Comparison of ENCODE assay signal across 13 mouse cellular contexts in the genomic region with DNA sequence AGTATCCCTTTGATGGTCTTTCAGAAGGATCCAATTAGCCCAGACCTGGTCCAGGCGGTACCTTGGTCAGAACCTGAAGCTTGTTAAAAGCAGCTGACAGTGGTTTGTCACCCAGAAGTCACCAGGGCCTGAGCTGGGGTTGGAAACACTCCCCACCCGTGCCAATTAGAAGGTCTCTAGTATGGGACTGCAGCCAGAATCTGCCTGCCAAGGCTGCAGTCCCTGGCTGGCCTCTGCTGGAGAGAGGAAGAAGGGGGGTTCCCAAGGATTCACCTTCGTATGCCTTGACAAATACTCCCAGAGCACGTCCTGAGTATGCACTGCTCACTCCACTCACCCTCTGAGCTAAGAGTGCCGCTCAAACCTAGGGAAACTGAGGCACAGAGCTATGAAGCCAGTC. TPM values are rescaled to one million over a fixed set of nuclear protein-coding genes. Genes with fewer than 3 reads are reported as not detected.
A peak's percentile ranks its signal among the peaks of the same experiment; 100 is the strongest.
DNase-seq lines count a peak whose midpoint lies in the region; ATAC-seq and TF ChIP-seq lines count a peak whose summit lies in the region.
"Had no signal": no experiment of that assay in that cellular context is flagged by ENCODE, and none has a peak within 500 bp of the region (broad histone marks: within the 10 kb centered on the region; RNA-seq: fewer than 3 reads in every experiment).

No protein-coding gene starts in this region.

- no peak for ATAC-seq in hindbrain, postnatal 0 days
- ATAC-seq in hindbrain, embryonic 14.5 days (ENCODE audit: low FRiP score): no peak
- 0 out of 2 replicates have a peak, but pooled peaks have one; percentile 12 for ATAC-seq in forebrain, embryonic 15.5 days (replicated peaks)

- 54% methylated on average over 5 of the region's 5 CpGs for WGBS in hindbrain, postnatal 0 days
- 62% methylated on average over 5 of the region's 5 CpGs for WGBS in hindbrain, embryonic 14.5 days
- WGBS in forebrain, embryonic 15.5 days: 42% methylated on average over 5 of the region's 5 CpGs

- peak; percentile 69 to 71 for DNase-seq in cerebellum, postnatal 10 days
- DNase-seq in cerebellum, postnatal 4 days (ENCODE audit: low spot score in 2 of 2): no peak
- peak; percentile 68 for DNase-seq in hindbrain, postnatal 0 days (ENCODE audit: low spot score)
- no peak for DNase-seq in hindbrain, embryonic 14.5 days (ENCODE audit: low spot score)
- DNase-seq in NIH3T3 (ENCODE audit: low read depth): peak; percentile 38
- DNase-seq in frontal cortex, postnatal 36 days (ENCODE audit: low spot score in 2 of 2): no peak
- DNase-seq in cerebellum, postnatal 25 days: no peak
- DNase-seq: cerebellum, postnatal 36 days; thymus, adult 18-20 months had no signal

- H3K4me2 ChIP-seq in hindbrain, postnatal 0 days (ENCODE audit: low read depth, low read length): no peak overlapping the region
- no peak overlapping the region for H3K4me2 ChIP-seq in hindbrain, embryonic 14.5 days (replicated peaks)
- no peak overlapping the region for H3K4me2 ChIP-seq in forebrain, embryonic 15.5 days (replicated peaks)
- H3K4me2 ChIP-seq: liver, embryonic 15.5 days had no signal

- H3K27ac ChIP-seq in hindbrain, postnatal 0 days: no peak overlapping the region
- no peak overlapping the region for H3K27ac ChIP-seq in hindbrain, embryonic 14.5 days
- no peak overlapping the region; the same call in 1 of the 2 replicates for H3K27ac ChIP-seq in forebrain, embryonic 15.5 days (replicated peaks)
- H3K27ac ChIP-seq: kidney, postnatal 0 days; liver, embryonic 15.5 days; macrophage had no signal

- H3K4me3 ChIP-seq in hindbrain, postnatal 0 days (ENCODE audit: low read length): no peak overlapping the region
- no peak overlapping the region for H3K4me3 ChIP-seq in hindbrain, embryonic 14.5 days (replicated peaks; ENCODE audit: low read length)
- no peak overlapping the region for H3K4me3 ChIP-seq in forebrain, embryonic 15.5 days
- H3K4me3 ChIP-seq: liver, embryonic 15.5 days had no signal

- TF ChIP-seq CTCF in hindbrain, postnatal 0 days (IDR thresholded peaks at IDR 0.05; ENCODE audit: low read depth): peak; percentile 37

- no peaks in the 10 kb centered on the region for H3K27me3 ChIP-seq in hindbrain, postnatal 0 days (ENCODE audit: insufficient read depth, low read length)
- H3K27me3 ChIP-seq in hindbrain, embryonic 14.5 days (ENCODE audit: control insufficient read depth, insufficient read depth, low read length): no peaks in the 10 kb centered on the region
- no peaks in the 10 kb centered on the region for H3K27me3 ChIP-seq in forebrain, embryonic 15.5 days
- H3K27me3 ChIP-seq: liver, embryonic 15.5 days had no signal

- no peaks in the 10 kb centered on the region for H3K36me3 ChIP-seq in hindbrain, postnatal 0 days (ENCODE audit: insufficient read depth, low read length)
- no peaks in the 10 kb centered on the region for H3K36me3 ChIP-seq in hindbrain, embryonic 14.5 days (replicated peaks; ENCODE audit: control insufficient read depth, insufficient read depth)
- no peaks in the 10 kb centered on the region for H3K36me3 ChIP-seq in forebrain, embryonic 15.5 days
- H3K36me3 ChIP-seq: liver, embryonic 15.5 days had no signal

- H3K9me3 ChIP-seq in hindbrain, postnatal 0 days (ENCODE audit: low read length): no peaks in the 10 kb centered on the region
- H3K9me3 ChIP-seq in hindbrain, embryonic 14.5 days (ENCODE audit: control insufficient read depth, low read length): no peaks in the 10 kb centered on the region
- H3K9me3 ChIP-seq in forebrain, embryonic 15.5 days: no peaks in the 10 kb centered on the region
- H3K9me3 ChIP-seq: liver, embryonic 15.5 days had no signal

- H3K4me1 ChIP-seq in hindbrain, postnatal 0 days (ENCODE audit: insufficient read depth, low read length): peaks cover 19% of the 10 kb centered on the region; the same call in 1 of the 2 replicates
- peaks cover 36% of the 10 kb centered on the region for H3K4me1 ChIP-seq in hindbrain, embryonic 14.5 days (replicated peaks; ENCODE audit: control insufficient read depth, insufficient read depth, low read length)
- peaks cover 48% of the 10 kb centered on the region for H3K4me1 ChIP-seq in forebrain, embryonic 15.5 days

- no peak overlapping the region for H3K9ac ChIP-seq in hindbrain, postnatal 0 days (replicated peaks; ENCODE audit: low read length)
- no peak overlapping the region for H3K9ac ChIP-seq in hindbrain, embryonic 14.5 days
- no peak overlapping the region for H3K9ac ChIP-seq in forebrain, embryonic 15.5 days (replicated peaks)
- H3K9ac ChIP-seq: liver, embryonic 15.5 days had no signal

RNA-seq across cellular contexts. Expression of gene Rtl6, which starts 34.6 kb away (rescaled TPM):
- 77.9 and 80.7 TPM in 2 replicates for total RNA-seq in hindbrain, postnatal 0 days (2014; rRNA removed)
- 39.1 and 39.9 TPM in 2 replicates for polyA plus RNA-seq in hindbrain, postnatal 0 days (2015; fragmentation: Nextera tagmentation; extraction: Ambion mirVana)
- 37.2 and 40.1 TPM in 2 replicates for polyA plus RNA-seq in hindbrain, embryonic 14.5 days (2014; fragmentation: Nextera tagmentation; extraction: Ambion mirVana)
- 65.1 and 68.2 TPM in 2 replicates for polyA plus RNA-seq in forebrain, embryonic 15.5 days (2015; fragmentation: Nextera tagmentation; extraction: Ambion mirVana)

Comparison
In these comparisons a context has a peak if more than half of its experiments do, and no peak if none do; other contexts are left out.
1. DNase-seq: peak in cerebellum, postnatal 10 days (2 of 2), hindbrain, postnatal 0 days (single experiment) and NIH3T3 (single experiment); none in cerebellum, postnatal 4 days (0 of 2), hindbrain, embryonic 14.5 days (single experiment), frontal cortex, postnatal 36 days (0 of 2) and cerebellum, postnatal 25 days (0 of 2).